Mouse (Mus musculus) adrenal gland, postnatal 10 days (tissue): Measurements from ENCODE around the gene Glis3. TPM values are rescaled to one million over a fixed set of nuclear protein-coding genes. Genes with fewer than 3 reads are reported as not detected.
A peak's percentile ranks its signal among the peaks of the same experiment; 100 is the strongest.

Source experiments
- DNase-seq: peaks from one replicate; pipeline ENCODE4 v3.0.0; 2021; ENCODE audit warnings: mixed read lengths
- total RNA-seq, 2 experiments: library from RNA; stranded (reverse); gene quantifications; 2 replicates each; pipeline ENCODE4 v1.2.3; 2021

The Glis3 gene
- total RNA-seq, 2 experiments from 2014 or later, result 6.6 to 7.5 TPM

DNA sequence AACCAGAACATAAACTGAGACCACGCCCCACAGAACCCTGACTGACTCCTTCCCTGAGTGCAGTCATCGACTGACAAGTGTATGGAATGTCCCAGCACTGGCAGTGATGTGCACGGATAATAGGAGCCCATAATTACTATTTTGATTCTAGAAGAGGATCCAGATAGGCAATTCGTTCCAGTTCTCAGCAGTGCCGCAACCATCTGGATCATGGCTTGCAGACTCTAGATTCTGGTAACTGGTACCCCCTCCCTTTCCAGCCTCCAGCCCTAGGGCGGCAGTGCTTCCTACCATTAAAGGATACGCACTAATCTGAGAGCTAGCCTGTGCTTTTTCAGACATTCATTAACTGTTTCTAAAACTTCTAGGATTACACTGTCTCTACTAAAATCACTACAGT lies 24.7 kb downstream of the Glis3 start:
- DNase-seq, result no peak

DNA sequence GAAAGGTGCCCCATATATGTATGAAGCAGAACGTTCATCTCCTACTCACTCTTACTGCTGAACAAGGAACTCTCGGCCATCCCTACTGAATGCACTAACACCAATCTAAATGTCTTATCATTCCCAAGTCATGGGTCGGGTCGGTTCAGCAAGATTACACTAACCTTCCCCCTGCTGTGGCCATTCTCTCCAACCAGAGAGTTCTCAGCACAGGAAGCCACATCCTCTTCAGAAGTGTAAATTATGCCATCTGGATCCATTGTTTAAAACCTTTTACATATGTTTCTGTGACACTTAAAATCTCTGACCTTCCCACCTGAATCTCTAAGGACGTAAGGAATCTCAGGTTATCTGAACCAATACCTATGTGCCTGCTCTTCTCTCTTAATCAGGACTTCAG lies 29.0 kb downstream of the Glis3 start:
- DNase-seq, result no peak

DNA sequence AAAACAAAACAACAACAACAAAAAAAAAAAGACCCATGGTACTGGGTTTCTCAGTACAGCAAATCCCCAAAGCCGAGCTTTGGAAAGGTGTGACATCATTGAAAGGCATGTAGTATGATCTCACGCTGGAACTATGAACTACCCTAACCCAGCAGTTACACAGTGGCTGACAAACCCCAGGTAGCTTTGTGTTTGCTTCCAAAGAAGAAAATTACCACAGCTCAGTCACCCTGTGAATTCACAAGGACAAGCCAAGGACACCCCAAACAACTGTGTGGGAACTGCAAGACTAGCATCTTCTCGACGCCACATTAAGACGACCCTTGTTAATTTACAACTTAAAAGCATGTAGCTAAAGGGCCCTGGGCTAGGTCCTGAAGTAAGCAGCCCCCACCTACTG lies 30.4 kb downstream of the Glis3 start:
- no peak for DNase-seq

GRCm38 (mm10) chr19:28648881-28649280 lies 31.0 kb downstream of the Glis3 start:
- no peak for DNase-seq

DNA sequence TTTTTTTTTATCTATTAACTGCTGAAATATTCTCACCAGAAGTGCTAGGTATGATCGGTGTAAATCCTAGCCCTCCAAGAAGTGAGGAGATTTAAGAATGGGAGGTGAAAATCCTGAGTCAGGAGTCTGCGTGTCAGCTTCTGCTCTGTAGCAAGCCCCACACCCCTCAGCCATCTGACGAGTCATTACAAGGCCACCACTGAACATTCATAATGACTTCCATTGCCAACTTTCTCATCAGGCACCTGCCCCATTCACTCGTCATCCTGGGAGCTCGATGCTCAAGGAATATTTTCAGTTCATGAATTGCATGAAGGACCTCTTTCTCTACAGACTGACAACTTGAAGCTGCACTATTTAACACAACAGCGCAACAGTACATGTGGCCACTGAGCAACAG lies 32.5 kb downstream of the Glis3 start:
- peak; percentile 19 for DNase-seq

GRCm38 (mm10) chr19:28646286-28646685 lies 33.6 kb downstream of the Glis3 start:
- DNase-seq, result no peak

- DNase-seq, result no peak
These were observed 39.0 kb downstream of the Glis3 start for GRCm38 (mm10) chr19:28640861-28641381.

DNA sequence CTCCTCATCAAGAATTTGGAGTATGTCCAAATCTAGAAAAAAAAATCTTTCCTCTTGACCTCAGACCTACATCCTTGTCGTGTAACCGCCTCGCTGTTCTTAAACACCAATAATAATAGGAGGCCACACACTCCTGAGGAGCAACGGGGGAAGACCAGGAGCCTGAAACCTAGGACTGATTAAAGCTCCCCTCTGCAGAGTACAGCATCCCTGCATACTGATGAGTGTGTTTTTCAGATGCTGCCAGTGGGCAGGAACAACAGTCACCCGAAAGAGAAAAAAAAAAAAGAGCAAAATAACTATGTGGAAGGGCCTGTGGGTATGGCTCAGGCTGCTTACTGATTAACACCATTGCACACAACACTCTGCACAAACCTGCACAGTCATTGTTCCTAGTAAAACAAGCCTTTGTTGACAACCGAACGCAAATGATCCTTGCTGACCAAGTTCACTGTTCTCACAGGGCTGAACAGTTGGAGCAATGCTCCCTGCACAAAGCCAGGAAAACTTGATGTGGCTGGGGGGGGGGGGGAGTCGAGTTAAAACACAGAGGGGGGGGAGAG lies 43.8 kb downstream of the Glis3 start:
- DNase-seq, result no peak

DNA sequence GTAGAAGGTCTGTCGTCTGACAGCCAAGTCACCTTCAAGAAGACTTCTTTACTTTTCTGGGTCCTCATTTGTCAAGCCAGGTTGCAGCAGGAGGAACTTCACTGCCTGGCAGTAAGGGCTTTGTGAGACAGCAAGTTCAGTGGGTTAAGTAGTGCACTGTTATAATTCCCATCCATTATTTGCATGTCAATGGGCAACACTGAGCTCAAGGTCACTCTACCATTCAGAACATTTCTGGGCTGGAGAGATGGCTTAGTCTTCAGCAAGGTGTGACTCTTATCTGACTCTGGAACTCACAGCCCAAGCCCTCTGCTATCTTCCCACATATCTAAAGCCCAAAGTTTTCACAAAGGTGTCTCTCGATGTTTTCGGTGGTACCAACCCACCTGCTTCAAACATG lies 44.9 kb downstream of the Glis3 start:
- DNase-seq, result no peak

DNA sequence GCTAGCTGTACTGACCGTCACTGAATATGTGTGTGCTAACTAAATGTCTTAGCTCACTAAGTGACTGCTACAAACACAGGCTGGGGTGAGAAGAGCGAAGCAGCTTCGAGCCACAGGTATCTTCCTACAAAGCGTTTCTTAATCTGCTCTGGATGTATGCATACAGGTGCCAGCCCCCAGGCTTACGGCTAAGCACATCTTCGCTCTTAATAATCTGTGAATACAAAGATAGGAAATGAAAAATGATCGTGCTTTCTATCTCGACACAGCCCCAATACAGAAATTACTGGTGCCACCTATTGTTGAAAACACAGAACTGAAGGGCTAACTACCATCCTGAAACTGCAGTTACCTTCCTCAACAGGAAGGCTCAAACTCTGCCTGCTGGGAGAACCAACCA lies 51.5 kb downstream of the Glis3 start:
- DNase-seq, result peak; percentile 10

DNA sequence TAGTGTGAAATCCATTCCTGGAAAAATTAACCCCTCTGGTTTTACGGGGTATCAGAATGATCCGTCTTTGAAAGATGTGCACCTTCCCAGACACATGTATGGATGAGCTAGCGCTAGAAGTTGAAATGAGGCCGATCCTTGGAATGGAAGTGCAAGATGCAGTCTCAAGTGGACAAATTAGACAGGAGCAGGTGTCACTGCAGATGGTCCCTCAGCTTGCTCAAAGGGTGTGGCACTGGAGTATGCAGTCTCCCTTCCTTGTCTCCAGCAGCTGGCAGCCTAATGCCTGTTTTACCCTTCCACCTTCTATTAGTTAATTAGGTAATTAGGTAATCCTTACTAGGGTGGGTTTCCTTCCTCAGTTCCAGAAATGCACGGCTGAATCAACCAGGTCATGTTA lies 53.7 kb downstream of the Glis3 start:
- no peak for DNase-seq

DNA sequence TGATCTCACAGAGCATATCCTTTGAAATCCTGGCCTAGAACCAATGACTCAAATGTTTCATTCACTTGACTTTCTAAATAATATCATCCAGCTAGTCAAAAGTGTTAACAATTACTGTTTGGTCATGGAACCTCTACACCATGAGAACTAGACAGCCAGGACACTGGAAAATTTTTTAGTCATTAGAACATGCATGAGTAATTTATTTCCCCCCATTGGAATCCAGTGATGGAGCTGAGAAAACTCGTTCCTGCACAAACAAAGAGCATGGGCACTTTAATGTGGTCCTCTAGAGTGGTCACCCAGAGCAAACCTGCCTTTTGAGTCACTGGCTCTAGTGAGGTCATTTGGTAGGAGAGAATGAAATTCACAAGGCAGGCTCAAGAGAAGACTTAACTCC lies 55.3 kb downstream of the Glis3 start:
- no peak for DNase-seq

DNA sequence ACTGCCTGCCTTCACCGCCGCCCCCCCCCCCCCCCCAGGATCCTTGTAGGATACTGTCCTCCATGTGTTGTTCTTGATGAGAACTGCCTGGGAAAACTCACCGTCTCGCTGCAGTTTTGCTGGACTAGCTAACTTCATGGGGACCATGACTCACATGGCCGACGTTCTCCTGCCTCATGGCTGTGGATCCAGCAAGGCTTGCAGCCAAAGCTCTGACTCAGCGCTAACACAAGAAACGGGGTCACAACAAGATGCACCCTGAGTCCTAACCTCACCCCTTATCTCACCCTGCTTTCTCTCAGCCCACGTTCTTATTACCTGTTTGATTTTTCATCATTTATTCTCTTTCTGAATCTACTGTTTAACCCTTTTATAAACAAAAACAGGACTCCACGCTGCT lies 56.2 kb downstream of the Glis3 start:
- DNase-seq, result peak; percentile 71

- peak; percentile 30 for DNase-seq
These were observed 58.0 kb downstream of the Glis3 start for GRCm38 (mm10) chr19:28621608-28622505.

GRCm38 (mm10) chr19:28617736-28618135 lies 62.1 kb downstream of the Glis3 start:
- DNase-seq, result no peak

GRCm38 (mm10) chr19:28617191-28617590 lies 62.7 kb downstream of the Glis3 start:
- DNase-seq, result no peak

- DNase-seq, result no peak
These were observed 63.4 kb downstream of the Glis3 start for GRCm38 (mm10) chr19:28616487-28616886.

DNA sequence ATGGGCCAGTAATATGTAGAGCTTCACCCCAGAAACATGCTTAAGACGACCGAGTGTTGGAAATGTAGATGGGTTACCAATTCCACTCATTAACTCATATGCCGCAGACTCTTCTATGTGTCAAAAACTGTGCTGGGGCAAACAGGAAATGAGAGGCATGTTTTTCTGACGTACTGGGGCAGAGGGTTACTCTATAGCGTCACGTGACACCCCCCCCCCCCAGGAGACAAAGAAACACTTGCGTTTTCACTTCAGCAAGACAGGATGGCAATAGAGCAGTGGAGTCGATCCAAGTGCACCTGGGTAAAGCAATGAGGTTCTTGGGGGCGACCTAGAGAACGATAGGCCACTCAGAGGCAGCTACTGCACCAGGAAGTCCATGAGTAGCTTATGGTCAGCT lies 67.6 kb downstream of the Glis3 start:
- DNase-seq, result no peak

- DNase-seq, result no peak
These were observed 71.1 kb downstream of the Glis3 start for GRCm38 (mm10) chr19:28608747-28609146.

DNA sequence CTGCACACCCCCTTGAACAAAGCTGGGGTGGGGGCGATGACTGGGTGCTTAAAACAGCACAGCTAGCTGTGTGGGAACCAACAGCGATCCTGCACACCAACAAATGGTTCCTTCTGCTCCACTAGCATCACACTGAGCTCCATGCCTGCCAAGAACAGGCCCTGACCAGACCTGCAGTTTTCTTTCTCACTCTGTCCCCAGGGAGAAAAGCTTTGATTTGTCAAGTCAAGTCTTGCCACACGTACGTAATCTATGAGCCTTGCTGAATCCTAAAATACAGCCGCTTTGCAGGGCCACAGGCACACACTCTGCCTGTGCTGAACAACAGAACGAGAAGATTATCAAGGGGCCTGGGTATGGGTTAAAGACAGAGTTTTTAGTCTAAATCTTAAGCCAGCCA lies 71.6 kb downstream of the Glis3 start:
- DNase-seq, result peak; percentile 13

DNA sequence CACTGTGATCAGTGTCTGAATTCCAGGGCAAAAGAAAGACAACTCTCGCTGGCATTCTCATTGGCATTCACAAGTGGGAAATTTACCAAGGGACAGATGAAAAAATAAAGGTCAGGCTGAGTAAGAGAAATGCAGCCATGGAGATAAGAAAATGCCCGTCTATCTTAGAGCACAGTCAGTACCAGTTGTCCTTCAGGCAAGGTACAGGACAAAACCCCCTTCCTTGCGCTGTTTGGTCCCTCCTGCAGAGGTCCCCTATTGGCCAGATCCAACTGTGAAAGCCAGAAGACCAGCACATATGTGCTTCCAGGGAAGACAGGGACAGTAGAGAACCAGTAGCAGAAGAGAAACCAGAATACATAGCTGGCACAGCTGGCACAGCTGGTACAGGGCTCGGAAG lies 79.0 kb downstream of the Glis3 start:
- DNase-seq, result peak; percentile 39

DNA sequence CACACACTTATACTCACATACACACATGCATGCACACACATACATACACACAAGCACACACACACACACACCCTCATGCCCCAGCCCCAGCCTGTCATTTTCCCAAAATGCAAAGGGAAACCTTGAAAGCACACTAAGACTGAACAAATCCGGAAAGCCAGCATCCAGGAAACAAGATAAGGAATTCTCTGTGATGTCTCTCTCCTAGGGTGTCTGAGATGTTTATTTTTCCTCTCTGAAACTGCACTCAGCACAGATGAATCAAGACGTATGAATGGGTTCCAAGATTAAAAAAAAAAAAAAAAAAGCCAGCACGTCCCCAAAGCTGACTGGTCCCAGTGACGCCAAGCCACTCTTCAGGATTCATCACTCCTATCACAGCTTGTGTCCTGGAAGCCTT lies 85.7 kb downstream of the Glis3 start:
- DNase-seq, result no peak

- DNase-seq, result no peak
These were observed 86.9 kb downstream of the Glis3 start for GRCm38 (mm10) chr19:28592981-28593380.
